Mouse (Mus musculus): ENCODE measurements around the gene 2410004B18Rik.
A peak's percentile ranks its signal among the peaks of the same experiment; 100 is the strongest.

Gene 2410004B18Rik

DNA sequence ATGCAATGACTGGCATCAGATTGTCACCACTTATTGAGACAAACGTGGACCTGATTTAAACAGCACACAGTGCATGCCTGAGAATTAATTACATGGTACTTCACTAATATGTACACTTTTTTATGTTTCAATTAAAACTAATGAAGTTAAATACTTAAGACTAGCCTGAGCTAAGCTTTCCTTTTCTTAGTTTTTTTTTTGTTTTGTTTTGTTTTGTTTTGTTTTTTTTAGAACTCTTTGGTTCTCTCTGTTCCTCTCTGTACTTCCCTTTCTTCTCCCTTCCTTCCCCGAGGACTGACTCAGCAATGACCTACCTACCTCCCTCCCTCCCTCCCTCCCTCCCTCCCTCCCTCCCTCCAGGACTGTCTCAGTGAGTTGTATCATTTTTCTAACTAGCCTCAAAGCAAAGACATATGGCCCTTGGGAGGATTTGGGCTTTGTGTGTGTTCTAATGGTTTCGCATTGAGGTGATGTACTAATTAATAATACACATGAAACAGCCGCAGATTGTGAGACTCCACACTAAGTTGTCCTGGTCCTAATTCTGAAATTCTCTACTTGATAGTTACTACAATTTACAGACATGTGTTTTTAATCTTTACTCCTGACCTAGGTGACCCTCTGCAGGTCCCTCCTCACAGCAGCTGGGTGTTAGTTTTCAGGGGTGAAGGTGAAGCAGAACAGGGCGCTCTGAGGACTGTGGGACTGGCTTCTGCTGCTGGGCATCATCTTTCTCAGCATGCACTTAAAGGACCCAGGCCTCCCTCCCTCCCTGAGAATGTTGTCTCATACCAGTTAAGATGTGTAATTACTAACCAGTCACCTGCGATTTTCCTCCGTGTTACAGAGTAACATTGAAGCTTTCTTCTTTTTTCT is 8.1 kb upstream of the 2410004B18Rik start:
- peak; percentile 32 for DNase-seq (ENCODE audit: low read depth)

DNA sequence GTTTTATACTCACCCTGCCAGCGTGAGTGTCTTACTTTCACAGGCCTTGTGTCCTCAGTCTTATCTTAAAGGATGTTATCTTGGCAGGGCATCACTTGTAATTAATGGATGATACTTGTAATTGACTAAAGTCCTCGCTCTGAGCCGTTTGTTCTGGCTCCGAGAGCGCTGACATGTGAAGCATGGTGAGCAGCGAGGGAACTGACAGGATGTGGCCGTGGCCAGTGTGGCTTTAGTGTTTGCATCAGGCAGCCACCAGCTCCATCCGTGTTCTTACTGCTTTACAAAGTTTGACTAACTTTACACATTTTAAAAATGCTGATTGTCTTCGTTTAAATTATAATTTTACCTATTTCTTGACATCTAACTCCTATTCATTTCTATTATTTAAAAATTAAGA is 4.0 kb upstream of the 2410004B18Rik start:
- no peak for DNase-seq (ENCODE audit: low read depth)

DNA sequence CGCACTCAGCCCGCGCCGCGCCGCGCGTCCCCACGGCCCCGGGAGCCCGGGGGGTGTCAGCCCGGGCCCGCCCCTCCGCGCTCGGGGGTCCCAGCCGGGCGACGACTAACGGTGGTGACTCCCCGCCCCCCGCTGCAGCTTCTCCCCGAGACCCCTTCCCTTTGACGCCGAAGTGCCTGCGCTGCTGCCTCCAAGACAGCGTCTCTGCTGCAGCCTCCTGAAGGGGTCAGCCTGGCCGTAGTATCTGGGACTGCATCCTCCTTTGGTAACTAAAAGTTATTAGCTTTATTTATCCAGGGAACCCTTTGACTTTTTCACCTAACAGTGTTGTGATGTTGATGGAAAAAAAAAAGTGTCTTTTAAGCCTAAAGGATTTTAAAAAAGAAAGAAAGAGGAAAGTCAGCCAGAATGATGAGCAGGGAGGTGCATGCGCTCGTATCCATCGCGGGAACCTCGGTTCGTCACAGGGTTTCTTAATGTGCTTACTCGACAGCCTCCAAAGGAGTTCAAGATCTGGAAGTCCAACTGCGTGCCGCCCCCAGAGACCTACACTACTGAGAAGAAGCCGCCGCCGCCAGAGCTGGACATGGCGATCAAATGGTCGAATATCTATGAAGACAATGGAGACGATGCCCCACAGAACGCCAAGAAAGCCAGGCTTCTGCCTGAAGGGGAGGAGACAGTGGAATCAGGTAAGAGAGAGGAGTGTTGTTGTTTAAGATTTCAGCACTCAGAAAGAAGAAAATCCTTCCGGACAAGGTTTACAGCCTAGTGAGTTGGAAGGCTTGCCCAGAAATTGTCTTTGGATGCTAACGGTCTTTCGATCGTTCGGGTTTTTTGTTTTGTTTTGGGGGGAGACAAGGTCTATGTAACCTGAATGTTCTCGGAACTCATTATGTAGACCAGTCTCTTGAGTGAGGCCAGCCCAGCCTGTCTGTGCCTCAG is 863 bp downstream of the 2410004B18Rik start:
- peak; percentile 41 for DNase-seq (ENCODE audit: low read depth)

DNA sequence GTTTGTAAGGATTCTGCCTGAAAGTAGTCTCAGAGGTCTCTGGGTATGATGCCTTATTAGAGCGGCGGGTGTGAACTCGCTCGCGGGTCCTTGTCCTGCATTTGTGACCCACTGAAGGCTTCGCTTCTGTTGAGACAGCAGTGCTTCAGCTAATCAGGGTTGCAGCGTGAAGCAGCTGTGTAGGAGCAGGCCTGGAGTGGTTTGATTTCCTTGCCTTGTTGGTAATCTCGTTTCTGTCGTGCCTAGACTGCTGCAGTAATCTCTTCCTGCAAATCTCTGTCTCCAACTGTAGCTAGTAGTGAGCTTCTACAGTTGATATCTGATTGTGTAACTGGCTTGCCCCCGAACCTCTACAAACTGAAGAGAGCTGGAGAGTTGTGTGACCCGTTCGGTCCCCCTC is 1.6 kb downstream of the 2410004B18Rik start:
- no peak for DNase-seq (ENCODE audit: low read depth)

DNA sequence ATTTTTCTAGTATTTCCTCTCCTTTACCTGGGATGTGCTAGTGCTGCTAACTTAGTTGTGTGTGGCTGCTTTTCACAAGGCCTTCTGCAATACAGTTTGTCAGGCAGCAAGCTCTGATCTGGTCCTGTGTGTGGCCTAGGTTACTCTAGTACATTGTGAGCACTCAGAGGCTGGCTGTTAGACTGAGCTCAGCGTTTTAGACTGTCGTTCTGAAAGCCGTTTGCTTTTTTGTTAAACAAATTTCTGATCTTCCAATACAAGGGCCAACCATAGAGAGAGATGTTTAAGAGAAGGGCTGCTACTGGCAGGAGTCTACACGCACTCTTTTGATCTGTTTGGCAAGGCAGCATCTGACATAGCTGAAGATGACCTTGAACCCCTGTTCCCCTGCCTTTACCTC is 2.2 kb downstream of the 2410004B18Rik start:
- no peak for DNase-seq (ENCODE audit: low read depth)

DNA sequence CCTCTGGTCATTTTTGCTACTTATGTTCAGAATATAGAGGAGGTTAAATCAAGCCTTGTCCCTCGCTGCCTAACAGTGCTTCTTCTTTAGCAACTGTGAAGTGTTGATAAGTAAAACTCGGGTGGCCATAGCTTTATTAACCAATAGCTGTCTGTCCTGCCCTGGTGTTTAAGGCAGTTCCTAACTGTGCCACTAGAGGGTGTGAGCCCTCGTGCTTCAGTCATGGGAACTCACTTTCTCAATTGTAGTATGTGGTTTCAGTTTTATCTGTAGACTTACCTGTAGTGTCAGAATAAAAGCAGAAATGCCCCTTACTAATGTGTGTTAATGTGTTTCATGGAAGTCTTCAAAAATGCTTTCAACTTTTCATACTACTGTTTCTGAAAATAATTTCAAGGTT is 4.2 kb downstream of the 2410004B18Rik start:
- DNase-seq (ENCODE audit: low read depth): peak; percentile 91

DNA sequence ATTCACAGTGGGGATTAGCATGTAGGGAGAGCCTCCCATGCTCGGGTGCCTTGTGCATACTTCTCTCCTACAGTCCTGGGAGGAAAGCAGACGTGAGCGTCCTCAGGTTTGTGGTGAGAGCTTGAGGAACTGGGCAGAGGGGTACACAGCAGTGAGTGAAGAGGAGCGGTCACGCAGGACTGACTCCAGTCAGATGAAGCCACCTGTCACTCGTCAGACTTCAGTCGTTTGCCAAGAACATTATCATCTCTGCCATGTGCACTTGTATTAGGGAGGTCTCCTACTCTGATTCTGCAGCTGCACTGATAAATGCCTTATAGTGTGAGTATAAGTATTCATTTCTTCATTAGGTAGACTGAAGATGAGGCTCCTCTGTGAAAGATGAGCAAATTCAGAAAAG is 6.5 kb downstream of the 2410004B18Rik start:
- DNase-seq (ENCODE audit: low read depth): no peak

DNA sequence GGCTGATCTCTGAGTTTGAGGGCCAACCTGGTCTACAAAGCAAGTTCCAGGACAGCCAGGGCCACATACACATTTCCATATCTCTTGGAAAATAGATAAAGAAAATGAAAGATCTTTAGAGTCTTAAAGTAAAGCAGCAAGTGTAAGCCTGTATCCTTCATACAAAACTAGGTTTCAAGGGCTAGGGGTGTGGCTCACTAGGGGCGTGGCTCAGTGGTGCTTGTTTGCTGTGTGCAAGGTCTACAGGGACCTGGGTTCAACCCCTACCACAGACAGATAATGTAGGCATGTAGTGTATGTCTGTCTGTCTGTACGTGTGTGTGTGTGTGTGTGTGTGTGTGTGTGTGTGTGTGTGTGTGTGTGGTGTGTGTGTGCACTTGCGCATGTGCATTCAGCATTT is 8.1 kb downstream of the 2410004B18Rik start:
- no peak for DNase-seq (ENCODE audit: low read depth)

DNA sequence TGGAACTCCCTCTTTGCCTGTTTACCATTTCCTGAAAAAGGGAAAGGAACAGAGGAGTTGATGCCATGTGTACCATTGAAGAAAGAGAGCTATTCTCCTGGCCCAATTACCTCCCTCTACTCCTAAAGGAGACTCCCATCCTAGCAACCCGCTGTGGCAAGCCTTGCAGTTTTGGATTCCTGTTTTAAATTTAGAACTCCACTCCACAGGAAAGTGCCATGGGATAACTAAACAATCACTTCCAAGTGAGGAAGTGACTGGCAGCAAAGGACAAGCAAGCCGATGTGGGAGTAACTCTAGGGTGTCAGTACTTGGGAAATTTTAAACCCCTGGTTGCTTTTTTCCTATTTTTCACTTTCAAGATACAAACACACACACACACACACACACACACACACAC is 8.8 kb downstream of the 2410004B18Rik start:
- no peak for DNase-seq (ENCODE audit: low read depth)

DNA sequence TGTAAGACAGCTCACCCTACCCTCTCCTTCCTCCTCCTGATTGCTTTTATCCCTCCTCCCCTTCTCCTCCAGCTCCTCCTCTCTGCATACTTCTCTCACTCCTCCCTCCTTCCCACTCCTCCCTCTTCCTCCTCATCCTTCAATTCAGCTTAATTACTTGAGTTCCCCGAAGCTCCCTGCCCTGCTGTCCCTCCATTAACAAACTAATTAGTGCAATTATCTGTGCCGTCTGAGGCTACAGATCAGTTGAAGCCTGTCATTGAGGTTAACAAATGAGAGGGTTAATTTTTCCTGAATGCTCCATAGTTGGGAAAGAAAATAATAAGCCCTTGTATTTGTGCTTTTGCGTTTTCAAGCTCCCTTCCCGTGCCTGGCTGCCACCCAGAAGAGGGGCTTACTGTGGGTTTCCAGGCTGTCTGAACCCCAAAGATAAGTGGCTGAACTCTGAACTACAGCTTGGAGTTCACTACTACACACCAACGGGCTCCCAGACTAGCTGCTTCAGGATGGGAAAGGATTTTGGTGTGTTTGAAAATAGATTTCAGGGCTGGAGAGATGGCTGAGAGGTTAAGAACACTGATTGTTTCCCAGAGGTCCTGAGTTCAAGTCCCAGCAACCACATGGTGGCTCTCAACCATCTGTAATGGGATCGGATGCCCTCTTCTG is 9.9 kb downstream of the 2410004B18Rik start:
- DNase-seq (ENCODE audit: low read depth): no peak

DNA sequence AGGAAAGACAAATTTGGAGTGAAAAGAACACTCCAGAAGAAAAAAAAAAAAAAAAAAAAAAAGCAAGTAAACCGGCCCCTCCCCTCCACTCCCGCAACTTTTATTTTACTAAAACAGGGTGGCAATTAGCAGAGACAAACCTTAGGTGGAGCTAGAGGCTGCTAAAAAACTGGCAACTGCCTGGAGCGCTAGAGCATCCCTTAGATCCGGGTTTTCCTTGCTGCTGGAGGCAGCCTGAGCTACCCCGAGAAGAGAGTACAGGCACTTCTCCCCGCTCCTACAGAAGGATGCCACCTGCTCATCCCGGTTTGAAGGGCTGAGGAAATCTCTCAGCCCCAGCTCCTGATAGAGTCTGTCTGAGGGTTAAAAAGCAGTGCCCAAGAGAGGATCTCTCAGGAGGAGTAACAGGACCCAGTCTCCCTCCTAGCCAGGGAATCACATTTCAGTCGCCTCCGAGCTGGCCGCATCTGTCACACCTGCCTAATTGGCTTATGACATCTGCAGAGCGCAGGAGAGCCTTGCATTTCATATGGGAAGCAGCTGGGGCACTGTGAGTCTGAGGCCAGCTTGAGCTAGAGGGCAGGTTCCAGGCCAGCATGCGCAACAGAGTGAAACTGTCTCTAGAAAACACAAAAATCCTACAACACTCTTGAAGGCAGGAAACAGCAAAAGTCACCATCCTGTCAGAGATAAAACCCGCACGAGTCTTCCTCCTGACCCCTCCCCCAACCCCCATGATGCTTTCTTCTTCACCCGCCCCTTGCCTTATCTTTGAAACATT is 12.4 kb downstream of the 2410004B18Rik start:
- peak; percentile 87 for DNase-seq (ENCODE audit: low read depth)

DNA sequence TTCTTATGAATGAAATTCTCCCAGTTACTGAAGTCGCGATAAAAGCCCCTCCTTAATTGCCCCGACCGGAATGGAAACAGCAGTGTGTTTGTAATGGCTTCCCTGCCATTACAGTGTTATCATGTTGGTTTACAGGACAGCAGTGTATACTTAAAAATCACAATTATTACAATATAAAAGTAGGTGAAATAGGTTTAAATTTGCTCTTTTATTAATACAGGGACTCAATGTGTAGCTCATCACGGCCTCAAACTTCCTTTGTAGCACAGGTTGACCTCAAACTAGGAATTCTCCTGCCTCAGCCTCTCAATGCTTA is 13.0 kb downstream of the 2410004B18Rik start:
- no peak for DNase-seq (ENCODE audit: low read depth)

DNA sequence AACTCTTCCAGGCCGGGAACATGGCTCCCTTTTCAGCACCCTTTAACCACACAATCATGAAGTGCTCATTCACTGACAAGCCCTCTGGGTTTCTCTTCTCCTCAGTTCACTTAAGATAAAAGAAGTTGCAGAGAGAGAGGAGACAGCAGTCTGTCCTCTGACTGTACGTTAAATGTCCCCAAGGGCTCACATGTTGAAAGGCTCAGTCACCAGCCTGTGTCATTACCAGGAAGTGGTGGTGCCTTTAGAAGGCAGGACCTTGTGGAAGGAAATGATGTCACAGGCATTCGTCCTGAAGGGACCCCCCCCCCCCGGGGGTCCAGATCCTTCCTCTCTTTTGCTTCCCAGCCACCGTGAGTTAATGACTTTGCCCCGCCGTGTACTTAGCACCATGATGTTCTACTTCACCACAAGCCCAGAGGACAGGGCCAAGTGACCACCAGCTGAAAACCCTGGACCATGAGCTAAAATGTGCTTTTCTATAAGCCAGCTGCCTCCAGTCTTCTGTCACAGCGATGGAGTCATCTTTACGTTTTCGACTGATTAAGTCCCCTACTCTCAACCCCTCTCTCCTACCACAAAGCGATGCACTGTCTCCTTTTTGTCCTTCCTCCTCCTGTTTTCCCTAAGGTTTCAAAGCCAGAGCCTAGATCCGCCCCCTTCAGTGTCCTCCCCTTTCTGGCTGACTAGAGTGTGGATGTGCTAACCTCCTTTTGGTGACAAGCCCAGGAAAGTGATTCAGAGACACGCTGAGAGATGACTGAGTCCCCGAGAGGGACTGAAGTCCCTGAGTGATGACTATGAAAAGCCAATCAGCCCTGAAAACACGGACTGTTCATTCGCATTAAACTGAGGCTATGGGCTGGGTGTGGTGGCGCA is 13.7 kb downstream of the 2410004B18Rik start:
- peak; percentile 29 for DNase-seq (ENCODE audit: low read depth)

DNA sequence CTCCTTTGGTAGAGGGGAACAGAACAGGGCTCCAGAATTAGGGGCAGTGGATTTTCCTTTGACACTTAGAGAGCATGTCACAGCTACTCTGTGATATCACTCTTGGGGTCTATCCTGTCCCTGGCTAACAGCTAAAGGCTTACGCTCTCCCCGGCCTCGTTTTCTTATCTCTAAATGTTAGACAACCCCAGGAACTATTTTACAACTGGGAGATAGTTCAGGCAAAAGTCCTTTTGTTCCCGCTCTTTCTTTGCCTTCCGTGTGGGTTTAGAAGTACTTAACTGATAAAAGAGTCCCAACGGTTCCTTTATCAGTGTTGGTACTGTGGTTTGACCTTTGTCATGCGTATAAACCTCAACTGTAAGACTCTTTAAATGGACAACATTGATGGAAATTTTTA is 15.1 kb downstream of the 2410004B18Rik start:
- DNase-seq (ENCODE audit: low read depth): no peak

DNA sequence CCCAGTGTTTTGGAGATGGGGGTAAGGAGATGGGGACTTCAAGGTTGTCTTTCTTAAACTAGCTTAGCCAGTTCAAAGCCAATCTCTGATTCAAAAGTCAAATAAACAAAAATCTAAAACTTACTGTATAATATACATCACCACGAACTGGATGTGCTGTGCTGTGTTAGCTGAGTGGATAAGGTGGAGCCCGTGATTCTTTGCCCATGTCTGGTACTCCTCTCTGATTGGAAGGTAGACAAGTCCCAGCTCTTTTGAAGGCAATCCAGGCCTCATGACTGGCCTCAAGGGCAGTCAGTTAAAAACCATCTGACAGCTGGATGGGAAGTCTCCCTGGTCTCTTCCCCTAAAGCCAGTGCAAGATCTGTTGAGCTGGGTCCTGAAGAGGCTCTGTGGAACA is 15.6 kb downstream of the 2410004B18Rik start:
- no peak for DNase-seq (ENCODE audit: low read depth)

DNA sequence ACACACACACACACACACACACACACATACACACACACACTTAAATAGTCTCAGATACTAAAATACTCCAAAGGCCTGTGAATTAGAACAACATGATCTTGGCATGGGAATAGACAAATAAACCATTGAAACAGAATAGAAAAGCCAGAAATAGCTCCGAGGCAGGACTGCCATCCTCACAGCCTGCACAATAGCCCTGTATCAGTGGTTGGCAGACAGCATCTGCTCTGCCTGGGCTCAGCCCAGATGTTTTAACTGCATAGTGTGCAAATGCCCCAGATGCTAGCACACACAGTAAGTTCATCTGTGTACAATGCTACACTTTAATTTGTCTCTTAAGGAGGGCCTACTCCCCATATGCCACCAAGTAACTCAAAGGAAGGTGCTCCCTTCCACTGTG is 22.0 kb downstream of the 2410004B18Rik start:
- DNase-seq (ENCODE audit: low read depth): no peak

DNA sequence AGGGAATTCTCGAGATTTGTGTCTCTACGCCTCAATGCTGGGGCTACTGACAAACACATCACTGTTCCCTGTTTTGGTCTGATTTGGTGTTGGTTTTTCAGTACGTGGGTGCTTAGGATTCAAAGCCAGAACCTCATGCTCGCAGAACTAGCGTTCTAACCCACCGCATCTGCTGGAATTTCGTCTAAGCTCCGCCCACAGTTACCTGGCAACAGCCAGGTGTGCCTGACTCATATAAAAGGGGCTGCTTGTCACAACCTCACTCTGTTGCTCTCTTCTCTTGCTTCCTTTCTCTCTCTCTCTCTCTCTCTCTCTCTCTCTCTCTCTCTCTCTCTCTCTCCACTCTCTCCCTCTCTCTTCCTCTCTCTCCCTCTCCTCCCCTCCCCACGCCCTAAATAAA is 24.6 kb downstream of the 2410004B18Rik start:
- DNase-seq (ENCODE audit: low read depth): no peak

DNA sequence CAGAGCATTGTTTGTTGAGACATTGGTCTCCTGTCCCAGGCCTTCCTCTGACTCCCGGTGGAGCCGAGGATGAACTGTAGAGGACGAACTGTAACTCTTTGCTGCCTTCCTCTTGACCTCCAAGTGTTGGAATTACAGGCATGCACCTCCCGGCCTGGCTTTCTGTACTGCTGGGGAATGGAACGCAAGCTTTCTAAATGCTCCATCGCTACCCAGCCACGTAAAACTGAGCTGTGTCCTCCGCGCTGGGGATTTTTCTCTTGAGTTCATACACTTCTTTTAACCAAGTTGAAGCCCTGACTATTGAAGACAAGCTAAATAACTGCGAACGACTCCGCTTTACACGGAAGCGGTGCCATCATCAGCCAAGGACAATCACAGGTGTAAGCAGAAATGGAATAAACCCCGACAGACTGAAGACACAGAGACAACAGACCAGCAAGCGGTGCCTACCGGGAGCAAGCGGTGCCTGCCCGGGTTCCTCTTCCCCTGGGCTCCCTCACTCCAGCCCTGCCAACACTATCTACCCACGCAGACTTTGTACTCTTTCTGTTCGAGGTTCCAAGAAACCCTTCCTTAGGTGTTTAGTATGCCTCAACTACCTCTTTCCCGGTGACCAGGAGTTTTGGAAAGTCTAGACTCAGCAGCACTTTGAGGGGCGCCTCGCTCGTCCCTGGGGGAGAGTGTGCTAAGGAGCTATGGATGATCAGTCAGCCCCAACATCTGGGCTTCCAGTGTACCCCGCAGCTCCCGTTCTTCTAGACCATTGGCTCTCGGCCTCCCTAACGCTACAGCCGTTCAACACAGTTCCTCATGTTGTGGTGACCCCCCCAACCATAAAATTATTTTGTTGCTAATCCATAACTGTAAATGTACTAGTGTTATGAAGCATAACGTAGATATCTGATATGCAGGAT is 25.5 kb downstream of the 2410004B18Rik start:
- DNase-seq (ENCODE audit: low read depth): no peak

DNA sequence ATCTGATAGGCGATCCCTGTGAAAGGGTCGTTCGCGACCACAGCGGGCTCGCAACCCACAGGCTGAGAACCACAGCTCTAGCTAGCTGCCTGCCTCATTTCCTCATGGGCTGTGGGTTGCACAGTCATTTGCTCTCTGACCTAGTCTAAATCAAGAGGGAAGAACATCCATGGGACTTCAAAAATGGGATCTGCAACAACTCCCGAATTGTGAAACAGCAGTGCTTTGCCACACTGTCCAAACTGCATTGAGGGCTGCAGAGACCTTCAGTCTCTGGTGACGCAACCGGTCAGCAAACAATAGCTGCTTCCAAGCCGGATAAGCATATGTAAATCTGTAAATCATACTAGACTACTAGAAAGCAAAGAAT is 26.2 kb downstream of the 2410004B18Rik start:
- DNase-seq (ENCODE audit: low read depth): peak; percentile 52

DNA sequence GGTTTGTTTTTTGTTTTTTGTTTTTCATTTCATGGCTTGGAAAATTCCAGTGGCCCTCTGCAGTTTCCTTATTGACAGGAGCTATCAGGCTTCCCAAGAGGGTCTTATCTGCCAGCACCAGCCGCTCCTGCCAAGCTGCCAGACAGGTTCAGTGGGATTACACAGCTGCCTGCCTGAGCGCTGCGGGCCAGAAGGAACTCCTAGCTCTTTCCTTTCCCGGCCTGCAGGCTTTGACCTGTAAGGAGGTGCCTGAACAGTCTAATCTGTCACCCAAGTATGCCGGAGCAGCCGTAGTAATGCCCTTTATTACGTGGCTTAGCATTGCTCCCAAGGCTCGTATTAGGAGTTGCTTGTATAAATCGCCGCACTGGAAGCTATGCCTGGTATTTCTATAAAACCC is 26.7 kb downstream of the 2410004B18Rik start:
- DNase-seq (ENCODE audit: low read depth): no peak

Data from NIH3T3 (cell line).